Mouse (Mus musculus) heart, adult 2 months (tissue): ENCODE results near the gene Snrnp48.

Experiments
- CTCF ChIP-seq: fragments of 200-600 bp; IDR thresholded peaks from 2 replicates; pipeline ENCODE4 v1.8.1; 2022; ENCODE audit warnings: antibody characterized with exemption, mild to moderate bottlenecking, moderate library complexity
- EP300 ChIP-seq: fragments of 200-500 bp; IDR thresholded peaks from 2 replicates; pipeline ENCODE4 v1.6.1; 2011; ENCODE audit warnings: low read depth, low read length, control low read depth; ENCODE audit not compliant: insufficient read depth
- POLR2A ChIP-seq: fragments of 200-500 bp; IDR thresholded peaks from 2 replicates; pipeline ENCODE4 v1.6.1; 2011; ENCODE audit warnings: mild to moderate bottlenecking, low read depth, low read length, control low read depth; ENCODE audit not compliant: insufficient read depth

DNA sequence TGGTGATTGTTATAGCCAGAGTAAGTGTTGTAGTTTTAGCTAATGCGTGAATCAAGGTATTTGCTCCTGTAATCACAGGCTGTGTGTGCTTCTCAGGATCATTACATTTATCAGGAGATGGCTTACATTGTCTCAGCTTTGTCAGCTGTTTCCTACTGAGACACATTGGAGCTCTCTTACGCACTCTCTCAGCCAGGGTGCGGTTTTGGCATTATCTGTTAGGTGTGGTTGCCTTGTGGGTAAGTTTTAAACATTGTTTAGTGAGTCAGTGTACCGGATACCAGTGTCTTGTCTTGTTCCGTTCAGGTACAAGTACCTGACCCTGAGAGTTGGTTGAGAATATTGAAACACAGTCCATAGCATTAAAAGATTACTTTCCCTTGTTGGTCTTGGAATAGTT lies 6.4 kb downstream of the Snrnp48 start:
- no peak for TF ChIP-seq CTCF
- no peak for TF ChIP-seq EP300
- no peak for TF ChIP-seq POLR2A
